In the genomic region with DNA sequence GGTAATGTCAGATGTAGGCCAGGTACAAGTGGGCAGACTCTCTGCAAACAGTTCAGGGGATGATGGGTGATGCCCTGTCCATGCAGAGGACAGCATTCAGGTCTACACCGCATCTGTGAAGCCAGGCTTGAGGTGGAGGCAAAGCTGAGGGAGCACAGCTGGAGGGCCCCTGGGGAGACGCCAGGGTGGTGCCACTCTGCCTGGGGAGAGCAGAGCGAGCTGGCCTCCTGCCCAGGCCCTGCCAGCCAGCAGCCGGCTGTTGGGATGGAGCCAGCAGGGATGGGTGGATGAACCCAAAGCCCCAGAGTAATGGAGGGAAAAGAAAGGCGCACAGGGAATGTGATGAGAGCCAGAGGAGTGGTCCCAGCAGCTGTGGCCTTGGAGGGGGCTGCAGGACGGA, we compare ENCODE assay signal across 8 mouse cellular contexts. TPM values are rescaled to one million over a fixed set of nuclear protein-coding genes. Genes with fewer than 3 reads are reported as not detected.
A peak's percentile ranks its signal among the peaks of the same experiment; 100 is the strongest.
DNase-seq lines count a peak whose midpoint lies in the region; ATAC-seq and TF ChIP-seq lines count a peak whose summit lies in the region.

No protein-coding gene starts in this region.

- 17% methylated on average over 6 of the region's 6 CpGs for WGBS in forebrain, postnatal 0 days
- WGBS in kidney, embryonic 15.5 days: 49% methylated on average over 6 of the region's 6 CpGs
- WGBS in limb, embryonic 14.5 days: 52% methylated on average over 6 of the region's 6 CpGs

- H3K4me2 ChIP-seq in forebrain, postnatal 0 days (ENCODE audit: low read depth): peak overlapping the region; percentile 8; the same call in 1 of the 2 replicates
- H3K4me2 ChIP-seq in kidney, embryonic 15.5 days: peak overlapping the region; percentile 44
- no peak overlapping the region; the same call in 1 of the 2 replicates for H3K4me2 ChIP-seq in limb, embryonic 14.5 days (replicated peaks; ENCODE audit: low read depth, low read length, severe bottlenecking)

- H3K9ac ChIP-seq in forebrain, postnatal 0 days: no peak overlapping the region
- no peak overlapping the region for H3K9ac ChIP-seq in kidney, embryonic 15.5 days
- peak overlapping the region; percentile 25; the same call in 1 of the 2 replicates for H3K9ac ChIP-seq in limb, embryonic 14.5 days (ENCODE audit: low read depth, low read length, severe bottlenecking)

- H3K27me3 ChIP-seq in forebrain, postnatal 0 days (ENCODE audit: insufficient read depth, low read length): no peaks in the 10 kb centered on the region
- H3K27me3 ChIP-seq in kidney, embryonic 15.5 days: peaks cover 49% of the 10 kb centered on the region
- H3K27me3 ChIP-seq in limb, embryonic 14.5 days (ENCODE audit: control insufficient read depth, insufficient read depth, low read length): no peaks in the 10 kb centered on the region

- no peak for TF ChIP-seq POLR2A in limb, embryonic 14.5 days (IDR thresholded peaks at IDR 0.05; ENCODE audit: borderline replicate concordance, extremely low read depth, insufficient read depth, insufficient read length)

- no peaks in the 10 kb centered on the region for H3K9me3 ChIP-seq in forebrain, postnatal 0 days (ENCODE audit: low read length)
- no peaks in the 10 kb centered on the region for H3K9me3 ChIP-seq in kidney, embryonic 15.5 days (replicated peaks)
- no peaks in the 10 kb centered on the region for H3K9me3 ChIP-seq in limb, embryonic 14.5 days (ENCODE audit: control insufficient read depth, low read length)

- peak; percentile 40 to 51 for DNase-seq in heart, adult 18-20 months
- no peak for DNase-seq in heart, adult 8-10 months (ENCODE audit: low spot score)
- peak; percentile 85 for DNase-seq in adrenal gland, postnatal 10 days
- DNase-seq in forebrain, postnatal 0 days: peak; percentile 75
- peak; percentile 31 for DNase-seq in limb, embryonic 14.5 days (ENCODE audit: low spot score)
- DNase-seq in thymus, postnatal 0 days (ENCODE audit: low spot score): no peak

- no peak overlapping the region for H3K4me3 ChIP-seq in forebrain, postnatal 0 days (ENCODE audit: low read depth, low read length)
- no peak overlapping the region for H3K4me3 ChIP-seq in kidney, embryonic 15.5 days (replicated peaks)
- no peak overlapping the region for H3K4me3 ChIP-seq in limb, embryonic 14.5 days (replicated peaks; ENCODE audit: low read length)

- no peak overlapping the region for H3K27ac ChIP-seq in forebrain, postnatal 0 days (ENCODE audit: low read depth, low read length)
- 0 out of 2 replicates have a peak overlapping the region, but pooled peaks have one; percentile 37 for H3K27ac ChIP-seq in kidney, embryonic 15.5 days
- no peak overlapping the region for H3K27ac ChIP-seq in limb, embryonic 14.5 days (replicated peaks; ENCODE audit: low read depth, low read length)

- no peaks in the 10 kb centered on the region for H3K4me1 ChIP-seq in forebrain, postnatal 0 days (ENCODE audit: insufficient read depth)
- H3K4me1 ChIP-seq in kidney, embryonic 15.5 days: peaks cover 22% of the 10 kb centered on the region
- H3K4me1 ChIP-seq in limb, embryonic 14.5 days (ENCODE audit: control insufficient read depth, insufficient read depth, low read length): peaks cover 16% of the 10 kb centered on the region

- ATAC-seq in forebrain, postnatal 0 days: peak; percentile 50
- ATAC-seq in kidney, embryonic 15.5 days (replicated peaks; ENCODE audit: low FRiP score): no peak
- ATAC-seq in limb, embryonic 14.5 days (ENCODE audit: low FRiP score, low read depth): peak; percentile 28; the same call in 1 of the 2 replicates
- no peak for ATAC-seq in megakaryocyte, adult 5-6 weeks (ENCODE audit: poor library complexity, severe bottlenecking)

- no peak for TF ChIP-seq CTCF in forebrain, postnatal 0 days (IDR thresholded peaks at IDR 0.05; ENCODE audit: low read depth)

- 0 out of 2 replicates have a peak, but pooled peaks cover 2% of the 10 kb centered on the region for H3K36me3 ChIP-seq in forebrain, postnatal 0 days (ENCODE audit: insufficient read depth)
- no peaks in the 10 kb centered on the region for H3K36me3 ChIP-seq in kidney, embryonic 15.5 days
- no peaks in the 10 kb centered on the region for H3K36me3 ChIP-seq in limb, embryonic 14.5 days (ENCODE audit: control insufficient read depth, insufficient read depth, low read length)

RNA-seq across cellular contexts. Expression of a gene that starts 35.2 kb away (rescaled TPM):
- 1 to 10 TPM; 4.2 to 5.1 TPM for total RNA-seq in heart, adult 18-20 months (2021)
- 1 to 10 TPM; 5.2 to 7.2 (median 6.6) TPM for total RNA-seq in heart, adult 8-10 months (2022)
- total RNA-seq in adrenal gland, postnatal 10 days (2021): 10 to 100 TPM; 12.7 to 16.3 TPM
- total RNA-seq in forebrain, postnatal 0 days (2014; rRNA removed): 8.1 and 8.5 TPM in 2 replicates
- 4.2 and 5.7 TPM in 2 replicates for polyA plus RNA-seq in forebrain, postnatal 0 days (2015; fragmentation: Nextera tagmentation; extraction: Ambion mirVana)
- polyA plus RNA-seq in kidney, embryonic 15.5 days (2015; fragmentation: Nextera tagmentation; extraction: Ambion mirVana): 5.4 and 8.7 TPM in 2 replicates
- polyA plus RNA-seq in limb, embryonic 14.5 days (2012; rRNA removed): 7.9 and 9.6 TPM in 2 replicates
- polyA plus RNA-seq in limb, embryonic 14.5 days (2014; fragmentation: Nextera tagmentation; extraction: Ambion mirVana): 4.5 and 7.9 TPM in 2 replicates
- total RNA-seq in megakaryocyte, adult 5-6 weeks (2015): 1.3 TPM in 2 replicates
- total RNA-seq in megakaryocyte, adult 5-6 weeks (2017): 3.7 and 5.5 TPM in 2 replicates
- polyA plus RNA-seq in thymus, postnatal 0 days (2015; fragmentation: Nextera tagmentation; extraction: Ambion mirVana): 16.0 and 17.1 TPM in 2 replicates

Comparison
In these comparisons a context has a peak if more than half of its experiments do, and no peak if none do; other contexts are left out.
1. DNase-seq: peak in heart, adult 18-20 months (2 of 2), adrenal gland, postnatal 10 days (single experiment), forebrain, postnatal 0 days (single experiment) and limb, embryonic 14.5 days (single experiment); none in heart, adult 8-10 months (single experiment) and thymus, postnatal 0 days (single experiment).
2. ATAC-seq: peak in forebrain, postnatal 0 days (single experiment) and limb, embryonic 14.5 days (single experiment); none in kidney, embryonic 15.5 days (single experiment) and megakaryocyte, adult 5-6 weeks (single experiment).